Mouse (Mus musculus): ENCODE measurements around the gene Herc3. TPM values are rescaled to one million over a fixed set of nuclear protein-coding genes. Genes with fewer than 3 reads are reported as not detected.
"Not testable (repeated sequence)": the region's sequence is repeated elsewhere in the genome, so short reads cannot be mapped to it uniquely, and the experiment has no call there.

Gene Herc3
- total RNA-seq (2022) = 100 to 1,000 TPM; 136 to 227 (median 220) TPM

DNA sequence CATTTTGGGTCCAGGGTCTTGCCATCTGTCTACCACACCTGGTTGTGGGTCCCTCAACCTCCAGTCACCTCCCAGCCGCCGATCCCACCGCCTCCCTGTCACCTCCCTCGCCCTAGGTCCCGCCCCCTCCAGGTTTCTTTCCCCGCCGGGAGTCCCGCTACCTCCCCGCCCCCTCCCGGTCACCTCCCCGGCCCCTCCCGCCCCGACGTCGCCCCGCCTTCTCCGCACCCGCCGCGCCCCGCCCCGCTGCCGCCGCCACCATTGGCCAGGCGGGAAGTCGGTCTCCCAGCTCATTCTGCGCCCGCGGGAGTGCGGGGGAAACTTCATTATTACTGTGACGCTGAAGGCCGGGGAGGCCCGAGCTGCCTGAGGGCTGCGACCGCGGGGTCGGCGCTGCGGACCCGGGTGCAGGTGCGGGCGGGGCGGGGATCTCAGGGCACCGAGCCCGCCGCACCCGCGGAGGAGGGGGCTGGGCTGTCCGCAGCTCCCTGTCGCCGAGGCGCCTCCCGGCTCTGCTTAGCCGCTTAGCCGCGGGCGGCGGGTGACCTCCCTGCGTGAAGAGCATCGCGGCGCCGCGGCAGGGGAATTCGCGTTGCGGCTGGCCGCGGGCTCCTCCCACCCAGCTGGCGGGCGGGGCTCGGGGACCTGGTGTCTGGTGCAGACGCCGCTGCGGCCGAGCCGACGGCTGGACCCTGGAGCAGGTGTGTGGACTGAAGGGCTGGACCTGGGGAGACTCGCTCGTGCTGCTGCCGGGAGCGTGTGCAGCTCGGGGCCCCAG is at the start of gene Herc3:
Gene Herc3, plus strand, starts transcription at position 234 of the 778 bp plus-strand sequence.
- DNase-seq (ENCODE audit: low spot score in 2 of 2) = peak; percentile 51 to 69

GRCm38 (mm10) chr6:58801394-58801793 is 29.9 kb upstream of the Herc3 start:
- DNase-seq (ENCODE audit: low spot score in 2 of 2) = no peak

- DNase-seq (ENCODE audit: low spot score in 2 of 2) = no peak
These were observed 16.9 kb upstream of the Herc3 start for GRCm38 (mm10) chr6:58814381-58814780.

DNA sequence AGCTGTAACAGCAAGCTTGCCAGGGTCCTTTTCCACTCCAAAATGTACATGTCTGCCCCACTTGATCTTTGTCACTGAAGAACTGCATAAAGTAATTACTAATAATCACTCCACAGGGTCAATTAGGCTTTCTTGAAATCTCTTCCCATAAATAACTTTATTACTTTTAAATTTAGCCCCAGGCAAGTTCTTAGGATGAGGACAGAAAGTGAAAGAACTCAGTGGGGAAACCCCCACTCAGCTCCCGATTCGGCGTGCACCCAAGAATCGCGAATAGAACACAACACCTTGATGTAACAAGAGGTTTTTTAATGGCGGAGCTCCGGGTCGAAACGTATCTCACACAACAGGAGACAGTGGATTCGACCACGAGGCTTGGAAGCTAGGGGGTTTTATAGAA is 14.2 kb upstream of the Herc3 start:
- not testable (repeated sequence) for DNase-seq (ENCODE audit: low spot score in 2 of 2)

GRCm38 (mm10) chr6:58825619-58826018 is 5.6 kb upstream of the Herc3 start:
- no peak for DNase-seq (ENCODE audit: low spot score in 2 of 2)

- DNase-seq (ENCODE audit: low spot score in 2 of 2) = no peak
These were observed 5.2 kb upstream of the Herc3 start for GRCm38 (mm10) chr6:58826089-58826488.

GRCm38 (mm10) chr6:58828582-58828981 is 2.7 kb upstream of the Herc3 start:
- DNase-seq (ENCODE audit: low spot score in 2 of 2) = no peak

- DNase-seq (ENCODE audit: low spot score in 2 of 2) = no peak
These were observed 429 bp upstream of the Herc3 start for GRCm38 (mm10) chr6:58830840-58831231.

DNA sequence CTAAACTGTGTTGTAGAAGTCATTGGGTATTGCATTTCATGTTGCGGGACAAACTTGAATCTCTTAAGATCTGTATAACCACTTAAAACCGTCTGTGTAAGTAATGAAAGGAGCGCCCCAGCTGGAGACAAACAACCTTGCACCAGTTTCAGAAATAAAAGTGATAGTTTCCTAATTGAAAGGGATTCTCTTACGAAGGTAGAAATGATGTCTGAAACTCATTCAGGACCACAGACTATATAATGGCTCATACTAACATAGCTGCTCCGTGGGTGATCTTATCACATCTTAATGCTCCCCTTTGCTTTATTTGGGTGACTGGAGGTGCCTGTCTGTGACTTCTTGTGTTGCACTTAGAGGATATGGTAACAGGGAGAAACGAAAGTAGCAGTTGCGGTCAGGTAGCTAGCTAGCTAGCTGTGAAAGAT is 1.3 kb downstream of the Herc3 start:
- no peak for DNase-seq (ENCODE audit: low spot score in 2 of 2)

GRCm38 (mm10) chr6:58834470-58834869 is 3.2 kb downstream of the Herc3 start:
- DNase-seq (ENCODE audit: low spot score in 2 of 2) = no peak

DNA sequence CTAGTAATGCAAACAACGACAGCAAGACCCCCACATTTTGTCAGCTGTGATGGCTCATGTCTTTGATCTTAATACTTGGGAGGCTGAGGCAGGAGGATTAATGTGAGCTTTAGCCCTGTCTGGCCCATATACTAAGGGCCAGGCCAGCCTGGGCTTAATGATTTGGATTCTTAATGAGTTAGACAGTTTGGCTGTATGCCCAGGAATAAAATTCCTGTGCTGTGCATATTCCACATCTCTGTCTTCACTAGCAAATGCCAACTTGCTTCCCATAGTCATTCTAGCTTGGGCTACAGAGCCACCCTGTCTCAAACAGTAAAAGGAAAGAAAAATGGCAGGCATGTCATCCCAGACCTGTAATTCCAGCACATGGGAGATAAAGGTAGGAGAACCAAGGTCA is 4.3 kb downstream of the Herc3 start:
- DNase-seq (ENCODE audit: low spot score in 2 of 2) = no peak

- DNase-seq (ENCODE audit: low spot score in 2 of 2) = no peak
These were observed 5.2 kb downstream of the Herc3 start for GRCm38 (mm10) chr6:58836476-58836875.

DNA sequence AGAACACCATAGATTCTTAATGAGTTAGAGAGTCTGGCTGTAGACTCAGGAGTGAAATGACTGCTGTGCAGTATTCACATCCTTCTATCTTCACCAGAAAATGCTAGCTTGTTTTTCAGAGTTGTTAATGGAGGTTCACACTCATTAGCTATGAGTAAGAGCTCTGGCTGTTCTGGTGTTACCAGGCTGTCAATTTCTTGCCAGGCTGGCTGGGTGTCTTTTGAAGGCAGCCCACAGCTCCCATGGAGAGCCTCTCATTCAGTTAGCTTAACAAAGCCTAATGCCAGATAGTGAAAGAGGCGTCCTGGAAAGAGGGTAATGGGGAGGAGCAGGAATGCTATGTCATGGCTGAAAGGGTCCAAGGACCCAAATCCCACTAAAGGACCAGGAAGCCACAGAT is 6.7 kb downstream of the Herc3 start:
- peak in 1 of 2 experiments; percentile 66 for DNase-seq (ENCODE audit: low spot score in 2 of 2)

GRCm38 (mm10) chr6:58841208-58841607 is 9.9 kb downstream of the Herc3 start:
- DNase-seq (ENCODE audit: low spot score in 2 of 2) = no peak

GRCm38 (mm10) chr6:58842186-58842585 is 10.9 kb downstream of the Herc3 start:
- DNase-seq (ENCODE audit: low spot score in 2 of 2) = no peak

- DNase-seq (ENCODE audit: low spot score in 2 of 2) = no peak
These were observed 12.3 kb downstream of the Herc3 start for GRCm38 (mm10) chr6:58843580-58843979.

DNA sequence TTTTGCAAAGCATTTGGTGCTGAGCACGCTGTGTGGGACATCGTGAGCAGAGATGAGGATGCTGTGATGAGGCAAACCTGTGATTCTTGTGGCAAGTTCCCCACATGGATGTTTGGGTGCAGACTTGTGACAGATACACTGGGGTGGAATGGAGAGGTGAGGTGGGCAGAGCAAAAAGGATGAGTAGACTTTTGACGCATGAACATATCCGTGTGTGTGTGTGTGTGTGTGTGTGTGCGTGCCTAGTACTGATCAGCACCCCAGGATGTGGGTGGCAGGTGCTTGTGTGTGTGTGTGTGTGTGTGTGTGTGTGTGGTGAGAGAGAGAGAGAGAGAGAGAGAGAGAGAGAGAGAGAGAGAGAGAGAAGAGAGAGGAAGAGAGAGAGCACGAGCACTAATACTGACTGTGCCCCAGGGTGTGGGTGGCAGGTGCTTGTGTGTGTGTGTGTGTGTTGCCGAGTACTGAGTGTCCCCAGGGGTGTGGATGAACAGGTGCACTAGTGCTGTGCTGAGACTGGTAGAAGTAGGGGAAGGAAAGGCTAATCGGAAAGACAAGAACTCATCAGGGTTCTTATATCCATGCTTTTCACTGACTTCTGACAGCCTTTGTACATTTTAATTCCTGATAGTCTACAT is 13.0 kb downstream of the Herc3 start:
- no peak for DNase-seq (ENCODE audit: low spot score in 2 of 2)

DNA sequence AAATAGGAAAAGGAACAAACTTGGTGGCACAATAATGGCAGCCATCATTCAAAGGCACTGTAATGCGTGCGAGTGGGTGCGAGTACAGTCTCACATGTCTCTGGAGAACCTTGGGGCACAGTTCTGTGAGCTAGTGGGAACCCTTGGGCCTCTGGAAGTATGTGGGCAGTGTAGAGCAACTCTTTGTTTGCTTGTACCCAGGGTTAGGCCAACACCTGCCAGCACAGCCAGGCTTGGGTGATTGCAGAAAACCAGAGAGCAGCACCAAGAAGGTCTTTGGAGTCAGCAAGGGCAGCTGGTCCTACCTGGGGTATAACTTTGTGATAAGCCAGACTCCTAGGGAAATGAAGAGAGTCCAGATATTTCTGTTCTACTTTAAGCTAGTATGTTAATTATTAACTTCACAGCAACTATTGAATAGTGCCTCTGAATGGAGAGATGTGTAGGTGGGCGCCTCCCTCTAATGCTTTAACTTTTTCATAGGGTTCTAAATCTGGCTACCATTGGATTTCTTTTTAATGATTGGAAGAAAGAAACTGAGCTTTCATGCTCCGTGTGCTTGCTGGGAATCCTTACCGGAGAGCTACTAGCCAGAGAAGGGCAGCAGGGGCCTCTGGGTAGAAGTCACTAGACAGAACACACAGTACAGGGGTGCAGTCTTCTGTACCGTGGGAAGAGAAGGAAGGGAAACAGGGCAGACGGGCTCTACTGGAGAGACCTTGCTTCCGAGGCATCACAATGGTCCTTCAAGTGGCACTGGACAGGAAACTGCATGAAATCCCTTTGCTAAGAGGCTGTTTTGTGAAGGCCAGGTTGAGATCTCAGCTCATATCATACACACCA is 15.8 kb downstream of the Herc3 start:
- no peak for DNase-seq (ENCODE audit: low spot score in 2 of 2)

DNA sequence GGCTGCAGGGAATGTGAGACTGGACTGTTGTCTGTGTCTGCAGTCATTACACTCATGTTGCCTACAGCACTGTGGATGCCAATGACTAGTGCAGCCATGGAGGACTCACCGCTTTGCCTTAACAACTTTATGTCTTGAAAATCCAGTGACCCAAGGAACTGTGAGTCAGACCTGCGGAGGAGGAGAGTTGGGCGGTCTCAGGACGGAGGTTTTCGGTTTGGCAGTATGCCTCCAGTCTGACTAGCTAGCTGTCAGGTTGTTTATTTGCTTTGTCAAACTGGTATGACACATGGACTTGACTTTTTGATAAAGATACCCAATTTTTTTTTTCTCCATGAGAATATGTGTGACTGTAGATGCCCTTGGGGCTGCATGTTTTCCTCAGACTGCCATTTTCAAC is 16.6 kb downstream of the Herc3 start:
- DNase-seq (ENCODE audit: low spot score in 2 of 2) = no peak

DNA sequence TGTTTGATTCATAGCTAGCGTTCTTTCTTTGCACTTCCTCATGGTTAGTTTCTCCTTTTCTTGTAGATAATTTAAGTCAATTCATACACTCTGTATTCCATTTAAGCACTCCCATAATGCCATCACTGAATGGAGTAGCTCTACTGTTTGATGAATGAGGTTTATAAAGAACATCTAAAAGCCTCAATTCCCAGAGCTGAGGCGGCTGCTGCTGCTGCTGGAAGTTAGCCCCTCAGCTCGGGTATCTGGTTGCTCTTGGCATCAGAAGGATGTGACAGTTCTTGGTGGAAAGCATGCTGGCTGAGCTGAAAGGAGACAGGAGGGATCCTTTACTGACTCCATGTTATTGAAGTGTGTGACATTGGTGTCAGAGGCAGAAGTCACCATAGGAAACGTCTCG is 18.1 kb downstream of the Herc3 start:
- DNase-seq (ENCODE audit: low spot score in 2 of 2) = no peak

- no peak for DNase-seq (ENCODE audit: low spot score in 2 of 2)
These were observed 24.6 kb downstream of the Herc3 start for GRCm38 (mm10) chr6:58855676-58856367.
